Mouse (Mus musculus) ES-E14 (cell line): ENCODE data around the gene Rbm4b. TPM values are rescaled to one million over a fixed set of nuclear protein-coding genes. Genes with fewer than 3 reads are reported as not detected.
A peak's percentile ranks its signal among the peaks of the same experiment; 100 is the strongest.

Experiments
- DNase-seq: peaks from one replicate; pipeline ENCODE4 v3.0.0-alpha.2; 2013; ENCODE audit warnings: low read depth, low spot score
- H3K27ac ChIP-seq: 2 replicates; pipeline ENCODE4 v1.5.1; 2012; ENCODE audit warnings: low read depth, mild to moderate bottlenecking, low read length, moderate library complexity, mixed read lengths; ENCODE audit not compliant: poor library complexity, insufficient read depth, severe bottlenecking
- H3K36me3 ChIP-seq: 2 replicates; pipeline ENCODE4 v1.6.1; 2012; ENCODE audit warnings: mild to moderate bottlenecking, low read length, moderate library complexity, mixed read lengths; ENCODE audit not compliant: control insufficient read depth, poor library complexity, insufficient read depth, severe bottlenecking
- H3K4me1 ChIP-seq, 2 experiments: fragments of 150-350 bp in 1 of 2; sonication (generic) in 1 of 2; 2 replicates each; pipeline ENCODE4 v1.6.1; 2012; ENCODE audit warnings: low read length in 2 of 2, mild to moderate bottlenecking in 1 of 2, mixed read lengths in 1 of 2; ENCODE audit not compliant: control insufficient read depth in 2 of 2, insufficient read depth in 2 of 2, poor library complexity in 1 of 2
- H3K4me3 ChIP-seq, 2 experiments: fragments of 150-350 bp in 1 of 2; sonication (generic) in 1 of 2; 2 replicates each; pipeline ENCODE4 v1.5.1; 2012; ENCODE audit warnings: low read length in 2 of 2, low read depth in 1 of 2, mild to moderate bottlenecking in 1 of 2, mixed read lengths in 1 of 2; ENCODE audit not compliant: insufficient read depth in 1 of 2, poor library complexity in 1 of 2, severe bottlenecking in 1 of 2
- H3K9ac ChIP-seq: 2 replicates; pipeline ENCODE4 v1.6.1; 2012; ENCODE audit warnings: low read depth, mild to moderate bottlenecking, low read length, mixed read lengths; ENCODE audit not compliant: poor library complexity, insufficient read depth, severe bottlenecking
- H3K9me3 ChIP-seq: fragments of 150-350 bp; sonication (generic); 2 replicates; pipeline ENCODE4 v1.6.1; 2012; ENCODE audit warnings: low read depth, mild to moderate bottlenecking, low read length; ENCODE audit not compliant: control insufficient read depth, insufficient read depth
- CHD2 ChIP-seq: IDR thresholded peaks from 2 replicates; pipeline ENCODE4 v1.6.1; 2014; ENCODE audit warnings: mild to moderate bottlenecking, low read depth, low read length, inconsistent platforms
- HCFC1 ChIP-seq: IDR thresholded peaks from 2 replicates; pipeline ENCODE4 v1.6.1; 2012; ENCODE audit warnings: low read length, inconsistent platforms, borderline replicate concordance; ENCODE audit not compliant: insufficient read depth
- MAFK ChIP-seq: IDR thresholded peaks from 2 replicates; pipeline ENCODE4 v1.6.1; 2014; ENCODE audit warnings: mild to moderate bottlenecking, low read depth, low read length, inconsistent platforms; ENCODE audit not compliant: insufficient read depth
- ZC3H11A ChIP-seq: IDR thresholded peaks from 2 replicates; pipeline ENCODE4 v1.6.1; 2012; ENCODE audit warnings: low read depth, mild to moderate bottlenecking, inconsistent platforms, low read length, borderline replicate concordance
- ZNF384 ChIP-seq: IDR thresholded peaks from 2 replicates; pipeline ENCODE4 v1.6.1; 2012; ENCODE audit warnings: low read depth, low read length, inconsistent platforms
- in situ Hi-C, 2 experiments: fragments of 600-800 bp; cut with MboI; formaldehyde crosslinking; loops; one replicate each; pipeline ENCODE4 v1.15.1; 2025; ENCODE audit warnings: low sequenced_read_pairs in 2 of 2, inconsistent platforms in 1 of 2; ENCODE audit not compliant: unreplicated experiment in 2 of 2
- total RNA-seq: library from RNA; depleted of rRNA; stranded (reverse); fragments of 300-350 nt; gene quantifications from 2 replicates; pipeline ENCODE4 v1.2.3, GENCODE M21; 2012

Rbm4b gene
- total RNA-seq, 1 experiment, result 11.1 TPM

DNA sequence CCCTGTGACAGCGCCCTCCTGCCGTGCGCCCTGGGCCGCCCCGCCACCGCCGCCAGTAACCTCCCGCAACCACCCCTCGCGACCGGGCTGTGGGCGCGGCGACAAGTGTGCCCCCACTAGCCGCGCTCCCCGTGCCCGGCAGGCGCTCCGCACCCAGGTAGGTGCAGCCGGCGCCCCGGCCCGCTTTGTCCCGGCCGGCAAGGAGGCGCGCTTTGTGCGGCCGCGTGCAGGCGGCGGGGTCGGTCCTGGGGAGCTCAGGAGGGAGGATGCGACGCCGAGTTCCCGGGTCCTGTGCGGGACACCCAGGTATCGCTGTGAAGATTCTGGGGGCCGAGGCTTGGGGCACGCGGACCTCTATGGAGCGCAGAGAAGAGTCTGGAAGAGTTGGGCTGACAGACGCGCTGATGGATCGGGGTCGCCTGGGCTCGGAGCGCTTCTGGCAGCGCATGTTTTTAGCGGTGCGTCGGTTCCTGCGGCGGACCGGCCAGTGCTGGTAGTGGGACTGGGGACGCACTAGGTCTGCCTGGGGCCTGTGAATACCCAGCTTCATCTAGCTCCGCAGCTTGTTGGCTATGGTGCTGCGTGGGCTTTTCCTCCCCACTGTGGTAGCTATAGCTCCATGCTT lies 44.0 kb upstream of the Rbm4b start:
- TF ChIP-seq ZNF384, result no peak
- TF ChIP-seq ZC3H11A, result no peak
- no peak for TF ChIP-seq HCFC1
- no peak for TF ChIP-seq MAFK
- TF ChIP-seq CHD2, result no peak
- Histone ChIP-seq H3K9me3 (no peaks in the 10 kb centered on the region), H3K27ac (no peak overlapping the region), H3K9ac (peak overlapping the region; percentile 65), H3K36me3 (no peaks in the 10 kb centered on the region), H3K4me3 (peak overlapping the region; percentile 65 to 82), H3K4me1 (peaks cover 0 to 6% of the 10 kb centered on the region in 2 experiments; a peak in 1 of 4 replicates)
- in situ Hi-C loops, result no loop called here
- no peak for DNase-seq

DNA sequence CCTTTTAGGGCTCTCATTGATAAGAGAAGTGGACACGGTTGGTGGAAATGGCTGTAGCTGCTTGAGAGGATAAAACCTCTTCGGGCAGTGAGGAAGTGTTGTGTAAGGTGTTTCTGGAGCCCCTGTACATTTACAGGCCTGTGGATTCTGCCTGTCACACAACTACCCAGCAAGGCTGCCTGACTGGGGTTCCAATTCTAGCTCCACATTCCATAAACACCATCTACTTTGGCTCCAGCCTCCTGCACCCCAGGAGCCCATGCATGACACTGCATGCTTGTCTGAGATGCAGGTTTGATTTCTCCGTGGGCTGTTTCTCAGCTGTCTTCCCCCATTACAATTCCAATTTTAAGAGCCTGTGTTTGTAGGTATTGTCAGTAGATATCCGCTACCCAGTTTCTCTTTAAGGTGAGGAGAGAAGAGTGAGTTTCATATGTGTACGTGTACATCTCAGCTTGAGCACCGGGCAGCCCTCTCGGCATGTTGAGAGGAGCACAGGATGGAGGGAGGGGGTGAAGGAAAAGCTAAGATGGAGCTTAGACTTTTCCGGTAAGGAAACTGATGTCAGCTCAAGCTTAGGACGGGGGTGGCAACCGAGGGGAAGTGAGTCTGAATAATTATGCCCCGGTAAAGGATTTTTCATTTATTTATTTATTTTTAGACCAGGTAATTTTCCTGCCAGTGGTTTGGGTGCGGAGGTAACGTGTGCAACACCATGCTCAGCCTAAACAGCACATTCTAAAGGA lies 43.3 kb upstream of the Rbm4b start:
- H3K27ac ChIP-seq, result no peak overlapping the region
- in situ Hi-C loops, result no loop called here

DNA sequence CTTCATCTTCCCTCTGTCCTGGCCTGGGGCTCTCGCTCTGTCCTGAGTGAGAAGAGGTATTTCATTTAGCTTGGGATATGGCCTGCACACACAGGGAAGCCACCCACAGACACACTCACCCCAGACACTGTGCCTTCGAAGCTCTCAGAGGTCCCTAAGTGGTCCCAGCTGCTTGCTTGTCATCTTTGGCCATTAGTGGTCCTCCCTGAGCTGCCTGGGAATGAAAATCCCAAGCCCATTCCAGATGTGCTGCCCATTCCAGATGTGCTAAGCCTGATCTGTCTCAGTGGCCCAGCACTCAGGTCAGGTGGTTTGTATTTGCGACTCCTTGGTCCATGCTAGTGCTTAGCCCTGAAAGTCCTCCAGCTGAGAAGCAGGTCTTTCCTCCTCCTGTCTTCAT lies 42.4 kb upstream of the Rbm4b start:
- DNase-seq, result no peak
- Histone ChIP-seq H3K9me3 (no peaks in the 10 kb centered on the region), H3K36me3 (no peaks in the 10 kb centered on the region), H3K4me1 (peaks cover 0 to 12% of the 10 kb centered on the region in 2 experiments; a peak in 2 of 4 replicates), H3K27ac (no peak overlapping the region), H3K4me3 (no peak overlapping the region), H3K9ac (no peak overlapping the region)
- no peak for TF ChIP-seq ZC3H11A
- no peak for TF ChIP-seq CHD2
- TF ChIP-seq ZNF384, result no peak
- no peak for TF ChIP-seq MAFK
- TF ChIP-seq HCFC1, result no peak
- in situ Hi-C loops, result no loop called here

More for the DNA sequence above, 43.3 kb upstream of the Rbm4b start:
- TF ChIP-seq ZNF384 (no peak), HCFC1 (no peak), ZC3H11A (no peak), MAFK (no peak), CHD2 (no peak)
- peak overlapping the region; percentile 65 to 82 for H3K4me3 ChIP-seq
- H3K9me3 ChIP-seq, result no peaks in the 10 kb centered on the region
- H3K4me1 ChIP-seq, result peaks cover 0 to 6% of the 10 kb centered on the region in 2 experiments; a peak in 1 of 4 replicates
- DNase-seq, result no peak
- no peaks in the 10 kb centered on the region for H3K36me3 ChIP-seq
- 0 out of 2 replicates have a peak overlapping the region, but pooled peaks have one; percentile 65 for H3K9ac ChIP-seq

- Histone ChIP-seq H3K4me3 (no peak overlapping the region), H3K9me3 (no peaks in the 10 kb centered on the region), H3K4me1 (peaks cover 2 to 30% of the 10 kb centered on the region in 2 experiments; a peak in 3 of 4 replicates), H3K36me3 (no peaks in the 10 kb centered on the region), H3K9ac (no peak overlapping the region), H3K27ac (no peak overlapping the region)
- no peak for DNase-seq
- TF ChIP-seq MAFK (no peak), HCFC1 (no peak), CHD2 (no peak), ZNF384 (no peak), ZC3H11A (no peak)
- in situ Hi-C loops, result no loop called here
Measured at GRCm38 (mm10) chr19:4716756-4717155, 39.5 kb upstream of the Rbm4b start.
